Mouse (Mus musculus) thymus, postnatal 36 days (tissue): ENCODE data around the gene Zdhhc17.

ENCODE experiments used
- DNase-seq, 2 experiments: peaks; one replicate each; pipeline ENCODE4 v3.0.0; 2022; ENCODE audit warnings: mixed read lengths in 2 of 2

Zdhhc17 gene

GRCm38 (mm10) chr10:111004220-111004619 is 5.7 kb downstream of the Zdhhc17 start:
- DNase-seq, result no peak

DNA sequence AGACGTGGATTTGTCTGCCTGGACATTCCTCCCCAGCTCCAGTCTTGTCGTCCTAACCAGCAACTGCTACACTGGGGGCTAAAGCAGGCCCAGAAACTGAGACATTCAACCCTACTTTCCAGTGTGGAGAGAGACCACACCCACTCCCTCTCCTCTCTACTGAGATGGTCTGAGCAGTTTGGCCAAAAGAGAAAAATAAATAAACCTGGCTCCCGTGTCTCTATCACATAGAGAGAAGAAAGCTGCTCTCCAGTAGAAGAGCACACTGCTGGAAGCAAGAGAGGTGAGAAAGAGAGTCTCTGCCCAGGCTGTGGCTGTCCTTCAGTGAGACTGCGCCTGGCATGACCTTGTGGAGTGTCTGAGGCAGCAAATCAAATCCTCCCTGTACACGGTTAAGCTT is 10.7 kb downstream of the Zdhhc17 start:
- no peak for DNase-seq

DNA sequence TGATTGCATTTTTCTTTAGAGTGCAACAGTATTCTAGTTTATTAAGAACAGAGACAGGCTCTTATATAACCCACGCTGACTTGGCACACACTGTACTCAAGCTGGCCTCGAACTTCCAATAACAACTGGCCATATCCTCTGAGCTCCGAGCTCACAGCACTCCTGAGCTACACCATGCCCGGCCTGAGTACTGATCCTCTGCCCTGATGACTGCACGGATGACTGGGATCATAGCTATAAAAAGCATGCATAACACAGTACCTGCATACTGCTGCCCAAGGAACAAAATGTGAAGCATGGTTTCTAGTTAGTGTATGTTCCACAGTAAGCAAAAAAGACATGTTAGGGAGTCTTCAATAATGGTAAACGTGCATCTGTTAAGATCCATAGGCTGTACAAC is 12.8 kb downstream of the Zdhhc17 start:
- DNase-seq, result no peak

- no peak for DNase-seq
Observed at GRCm38 (mm10) chr10:110994761-110995160, 15.2 kb downstream of the Zdhhc17 start.

GRCm38 (mm10) chr10:110993249-110993648 is 16.7 kb downstream of the Zdhhc17 start:
- no peak for DNase-seq

DNA sequence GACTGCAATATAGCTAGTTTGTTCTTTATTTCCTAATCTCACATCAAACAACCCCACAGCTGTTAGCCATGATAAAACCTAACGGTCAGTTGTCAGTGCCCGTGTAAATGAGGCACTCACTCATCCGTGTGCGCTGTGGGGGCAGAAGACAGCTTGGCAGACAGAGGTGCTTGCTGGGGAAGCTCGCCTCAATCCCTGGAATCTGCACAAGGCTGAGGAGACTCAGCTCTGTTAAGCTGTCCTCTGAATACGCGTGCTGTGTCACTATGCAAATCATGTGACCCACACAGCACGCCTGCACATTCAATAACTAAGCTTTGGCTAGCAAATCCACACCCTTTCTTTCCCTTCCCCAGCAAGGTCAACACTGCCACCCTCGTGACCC is 17.9 kb downstream of the Zdhhc17 start:
- DNase-seq, result no peak

DNA sequence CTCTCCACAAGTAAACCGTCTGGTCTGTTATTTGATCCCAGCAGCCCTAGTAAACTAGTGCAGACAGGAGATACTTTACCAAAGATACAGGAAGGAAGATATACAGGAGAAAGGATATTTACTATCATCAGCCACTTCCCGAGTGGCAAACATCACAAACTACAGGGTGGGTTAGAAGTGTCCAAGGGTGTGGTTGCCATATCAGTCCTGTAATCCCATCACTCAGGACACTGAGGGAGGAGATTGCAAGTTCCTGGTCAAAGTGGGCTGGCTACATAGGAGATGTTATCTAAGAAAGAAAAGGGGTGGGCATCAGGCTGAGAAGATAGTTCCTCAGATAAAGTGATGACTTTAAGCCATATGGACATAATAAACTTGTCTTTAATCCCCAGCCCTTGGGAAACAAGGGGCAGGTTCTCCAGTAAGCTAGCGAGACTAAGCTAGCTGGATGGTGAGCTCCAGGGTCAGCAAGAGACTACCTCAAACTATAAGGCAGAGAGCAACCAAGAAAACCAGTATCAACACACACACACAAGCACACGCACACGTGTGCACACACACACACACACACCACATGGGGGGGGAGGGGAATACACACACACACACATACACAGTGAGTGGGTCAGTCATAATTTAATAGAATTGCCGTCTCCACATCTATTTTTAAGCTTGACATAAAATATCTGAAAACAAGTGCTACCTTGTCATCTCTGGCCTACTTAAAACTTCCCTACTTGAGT is 18.5 kb downstream of the Zdhhc17 start:
- DNase-seq, result no peak

DNA sequence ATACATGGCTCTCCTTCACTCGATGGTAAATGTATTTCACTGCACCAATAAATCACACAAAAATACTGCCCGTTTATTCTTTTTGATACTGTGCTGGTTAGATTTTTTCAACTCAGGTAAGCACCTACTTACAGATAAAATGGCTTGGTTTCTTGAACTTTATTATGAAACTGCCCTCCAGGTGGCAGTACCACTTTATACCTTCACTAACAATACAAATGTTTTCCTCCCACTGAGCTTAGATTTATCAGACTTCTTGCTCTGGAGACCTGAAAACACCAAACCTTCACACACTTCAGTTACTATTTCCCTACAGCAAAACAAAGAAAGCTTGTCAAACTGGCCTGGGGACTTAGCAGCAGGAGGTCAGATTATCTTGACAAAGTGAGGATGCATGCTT is 20.2 kb downstream of the Zdhhc17 start:
- DNase-seq, result no peak

DNA sequence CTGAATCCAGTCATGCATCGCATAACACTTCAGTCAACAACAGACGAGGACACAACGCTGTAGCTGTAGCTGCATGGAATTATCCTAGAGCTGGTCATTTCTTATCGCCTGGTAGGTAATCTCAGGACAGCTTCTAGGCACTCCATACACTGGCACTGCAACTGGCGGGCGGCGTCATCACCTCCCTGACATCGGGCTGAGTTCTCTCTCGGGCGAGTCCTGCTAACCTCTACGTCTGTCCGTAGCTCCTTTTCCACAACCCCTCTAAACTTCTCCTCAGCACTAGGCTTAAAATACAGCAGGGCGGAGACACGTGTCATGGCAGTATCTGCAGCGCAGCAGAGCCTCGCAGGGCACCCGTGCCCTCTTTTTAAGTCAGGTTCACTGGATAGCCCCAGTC is 23.3 kb downstream of the Zdhhc17 start:
- no peak for DNase-seq

DNA sequence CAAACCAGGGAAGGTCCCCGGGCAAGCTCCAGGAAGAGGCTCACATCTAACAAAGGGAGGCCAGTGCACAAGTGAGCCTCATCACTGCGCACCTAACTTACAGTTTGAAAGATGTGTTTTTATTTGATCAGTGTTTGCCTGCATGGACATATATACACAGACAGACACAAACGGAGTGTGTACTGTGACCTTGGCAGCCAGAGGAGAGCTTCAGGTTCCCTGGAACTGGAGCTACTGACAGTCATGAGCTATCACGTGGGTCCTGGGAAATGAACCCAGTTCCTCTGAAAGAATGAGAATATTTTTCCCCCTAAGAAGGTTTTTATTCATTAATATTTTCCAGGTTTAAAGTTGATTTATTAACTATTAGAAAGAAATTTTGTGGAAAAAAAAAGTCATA is 27.2 kb downstream of the Zdhhc17 start:
- DNase-seq, result no peak

- no peak for DNase-seq
Observed at GRCm38 (mm10) chr10:110980441-110980840, 29.5 kb downstream of the Zdhhc17 start.

DNA sequence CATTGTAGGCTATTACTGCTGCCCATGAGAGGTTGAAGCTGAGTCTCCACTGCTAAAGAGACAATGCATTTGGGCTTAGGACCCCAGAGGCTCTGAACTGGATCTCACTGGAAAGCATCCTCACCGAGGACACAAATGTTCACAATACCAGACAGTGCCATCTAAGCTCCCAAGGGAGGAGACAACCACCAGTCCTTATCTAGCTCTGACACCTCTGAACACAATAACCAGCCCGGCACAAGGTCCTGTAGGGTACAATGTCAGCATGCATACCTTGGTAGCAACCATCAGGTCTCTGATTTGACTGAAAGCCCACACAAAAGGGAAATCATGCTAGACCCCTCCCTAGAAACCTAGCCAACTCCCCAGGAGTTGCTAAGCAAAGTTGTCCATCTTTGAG is 30.5 kb downstream of the Zdhhc17 start:
- DNase-seq, result no peak

DNA sequence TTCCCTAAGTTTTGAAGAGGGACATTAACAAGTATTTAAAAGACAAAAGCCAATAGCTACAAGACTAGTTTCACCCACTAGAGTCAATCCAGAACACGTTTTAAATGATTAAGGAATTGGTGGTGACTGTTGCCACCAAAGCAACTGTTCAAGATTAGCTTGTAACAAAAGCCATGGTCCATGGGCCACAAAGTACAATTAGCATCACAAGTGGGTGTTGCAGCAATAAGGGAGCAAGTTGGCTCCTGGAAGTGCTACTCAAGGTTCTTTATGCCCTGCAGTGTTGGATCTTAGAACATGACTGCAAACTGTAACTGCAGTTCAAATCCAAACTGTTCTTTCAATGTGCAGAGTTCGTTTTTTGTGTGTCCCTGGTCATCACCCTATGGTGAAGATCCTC is 32.6 kb downstream of the Zdhhc17 start:
- DNase-seq, result no peak

- peak in 1 of 2 experiments; percentile 12 for DNase-seq
Observed at GRCm38 (mm10) chr10:110976046-110976445, 33.9 kb downstream of the Zdhhc17 start.

DNA sequence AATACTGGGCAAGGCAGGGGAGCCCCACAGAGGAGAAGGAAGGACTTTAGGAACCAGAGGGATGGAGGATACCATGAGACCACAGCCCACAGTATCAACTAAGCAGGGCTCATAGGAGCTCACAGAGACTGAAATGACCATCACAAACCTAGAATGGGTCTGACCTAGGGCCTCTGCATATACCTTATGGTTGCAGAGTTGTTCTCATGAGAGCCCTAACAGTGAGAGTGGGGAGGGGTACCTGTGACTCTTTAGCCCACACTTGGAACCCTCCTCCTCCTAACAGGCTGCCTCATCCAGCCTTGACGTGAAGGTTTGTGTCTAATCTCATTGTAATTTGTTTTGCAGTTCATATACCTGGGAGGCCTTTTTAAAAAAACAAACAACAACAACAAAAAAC is 35.1 kb downstream of the Zdhhc17 start:
- no peak for DNase-seq

DNA sequence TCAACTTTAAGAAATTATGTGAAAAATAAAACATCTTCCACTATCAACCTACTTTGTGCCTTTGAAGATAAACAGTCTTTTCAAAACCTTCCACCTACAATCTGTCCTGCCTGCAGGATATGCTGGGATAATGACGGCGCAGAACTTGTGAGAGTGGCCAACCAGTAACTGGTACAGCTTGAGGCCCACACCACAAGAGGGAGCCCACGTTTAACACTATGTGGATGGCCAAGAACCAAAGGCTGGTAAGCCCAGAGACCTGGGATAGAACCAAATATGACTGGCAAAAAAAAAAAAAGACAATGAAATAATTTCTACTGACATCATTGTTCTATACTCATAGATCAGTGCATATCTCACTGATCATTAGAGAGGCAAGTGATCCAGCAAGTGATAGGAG is 35.5 kb downstream of the Zdhhc17 start:
- DNase-seq, result peak in 1 of 2 experiments; percentile 21

DNA sequence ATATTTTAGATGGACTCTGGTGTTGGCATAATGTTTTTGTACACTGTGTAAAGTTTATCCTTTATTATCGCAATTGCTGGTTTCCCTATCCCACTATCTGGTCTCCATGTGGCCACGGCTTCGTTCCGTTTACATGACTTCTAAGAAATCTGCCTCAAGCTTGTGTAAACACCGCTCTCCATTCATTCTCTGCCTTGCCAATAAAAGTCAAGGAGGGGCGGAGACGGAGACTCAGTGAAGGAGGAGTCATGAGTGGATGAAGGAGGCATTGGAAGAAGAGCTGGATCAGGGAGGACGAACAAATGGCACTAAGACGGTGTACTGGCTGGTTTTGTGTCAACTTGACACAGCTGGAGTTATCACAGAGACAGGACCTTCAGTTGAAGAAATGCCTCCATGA is 37.9 kb downstream of the Zdhhc17 start:
- no peak for DNase-seq

DNA sequence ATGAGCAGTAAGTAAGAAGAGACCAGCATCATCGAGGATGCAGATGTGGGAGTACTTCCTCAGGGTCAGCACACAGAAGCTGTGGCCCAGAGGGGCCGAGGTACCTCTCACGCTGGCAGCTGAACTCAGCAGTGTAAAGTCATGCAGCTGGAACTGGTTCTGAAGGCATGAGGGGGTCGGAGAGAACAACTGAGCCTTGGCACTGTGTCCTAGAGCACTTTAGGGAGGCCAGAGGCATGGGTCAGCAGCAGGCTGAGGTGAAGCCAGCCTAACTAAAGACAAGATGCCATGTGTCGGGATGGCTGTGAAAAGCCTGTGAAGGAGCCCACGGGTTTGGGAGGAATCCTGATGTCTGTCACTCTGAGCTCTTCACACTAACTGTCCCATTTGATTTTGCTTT is 38.5 kb downstream of the Zdhhc17 start:
- DNase-seq, result no peak

DNA sequence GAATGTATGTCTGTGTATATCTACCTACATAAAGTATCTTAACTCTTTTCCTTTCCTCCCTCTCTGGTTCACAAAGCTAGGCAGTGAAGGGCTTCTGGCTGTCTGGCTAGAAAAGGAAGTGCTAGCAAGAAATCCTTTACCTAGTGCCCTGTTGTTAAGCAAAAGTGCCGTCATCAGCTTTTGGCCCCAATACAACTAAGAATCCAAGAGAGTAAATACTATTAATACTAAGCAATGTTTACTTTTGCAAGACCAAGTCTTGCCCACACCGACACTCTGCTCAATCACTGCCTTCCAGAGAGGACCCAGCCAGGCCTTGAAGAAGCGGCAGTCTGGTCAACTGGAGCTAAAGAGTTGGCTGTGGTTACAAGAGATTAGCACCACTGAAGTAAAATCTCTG is 38.9 kb downstream of the Zdhhc17 start:
- DNase-seq, result no peak

DNA sequence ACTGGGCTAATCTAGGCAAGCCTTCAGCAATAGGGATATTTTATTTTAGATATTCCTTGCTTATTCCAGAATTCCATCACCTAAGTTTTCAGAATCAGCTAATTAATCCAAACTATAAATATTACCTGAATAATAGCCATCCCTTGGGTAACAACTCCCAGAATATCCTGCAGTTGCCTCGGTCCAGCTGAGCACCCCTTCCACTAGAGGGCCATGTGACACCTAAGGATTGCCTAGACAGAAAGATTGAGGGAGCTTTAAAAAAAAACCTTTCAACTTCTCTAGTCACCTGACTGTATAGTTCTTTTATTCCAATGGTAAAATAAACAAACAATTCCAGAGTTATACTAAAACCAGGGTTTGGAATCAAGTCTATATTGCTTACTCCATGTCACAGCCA is 47.8 kb downstream of the Zdhhc17 start:
- DNase-seq, result no peak

- DNase-seq, result no peak
Observed at GRCm38 (mm10) chr10:110960841-110961240, 49.1 kb downstream of the Zdhhc17 start.

DNA sequence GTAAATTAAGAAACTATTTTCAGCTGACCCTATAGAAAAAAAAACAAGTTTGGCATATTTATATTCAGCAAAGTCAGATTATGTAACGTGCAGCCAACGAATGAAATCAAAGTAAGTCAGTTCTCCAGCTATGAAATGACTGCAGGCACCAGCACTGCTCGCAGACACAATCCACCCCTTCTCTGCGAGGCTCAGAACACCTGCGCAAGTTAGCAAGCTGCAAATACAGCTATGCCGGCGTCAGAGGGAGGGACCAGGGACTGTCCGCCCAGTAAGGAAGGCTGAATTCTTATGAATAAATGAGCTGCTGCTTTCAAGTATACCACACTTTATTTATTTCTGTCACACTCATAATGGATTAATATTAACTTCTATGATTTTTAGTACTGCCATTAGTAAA is 50.2 kb downstream of the Zdhhc17 start:
- DNase-seq, result no peak

GRCm38 (mm10) chr10:110958879-110959278 is 51.1 kb downstream of the Zdhhc17 start:
- no peak for DNase-seq

DNA sequence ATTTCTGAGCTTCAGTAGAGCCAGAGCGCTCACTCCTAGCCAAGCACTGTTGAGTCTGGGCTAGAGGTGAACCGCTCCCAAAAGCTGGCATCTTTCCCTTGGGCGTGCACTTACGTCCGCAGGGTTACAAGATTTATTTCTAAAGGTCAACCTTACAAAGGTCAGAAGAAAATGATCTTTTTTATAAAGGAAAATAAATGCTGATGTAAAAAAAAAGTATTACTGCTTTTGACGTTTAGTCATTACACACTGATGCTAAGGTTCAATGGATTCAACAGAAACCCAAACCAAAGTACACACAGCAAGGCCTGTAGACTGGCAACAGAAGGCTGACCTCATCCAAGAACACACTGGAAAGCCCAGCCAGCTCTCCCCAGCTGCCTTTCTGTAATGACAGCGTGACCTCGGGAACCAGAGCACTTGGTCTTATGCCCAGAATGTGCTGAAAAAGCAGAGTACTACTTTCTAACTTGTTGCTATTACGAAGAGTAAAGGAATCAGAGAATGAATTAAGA is 56.9 kb downstream of the Zdhhc17 start:
- DNase-seq, result no peak

GRCm38 (mm10) chr10:110952271-110952670 is 57.7 kb downstream of the Zdhhc17 start:
- DNase-seq, result no peak
